Mouse (Mus musculus): ENCODE results near the gene Phip. TPM values are rescaled to one million over a fixed set of nuclear protein-coding genes. Genes with fewer than 3 reads are reported as not detected.
A peak's percentile ranks its signal among the peaks of the same experiment; 100 is the strongest.

Gene Phip
- polyA plus RNA-seq, 1 experiment = 5.4 TPM

GRCm38 (mm10) chr9:82854973-82855614 is 120.2 kb downstream of the Phip start:
- TF ChIP-seq POLR2A (IDR thresholded peaks at IDR 0.05; ENCODE audit: borderline replicate concordance, extremely low read depth, low read depth, low read length) = no peak
- no peak for TF ChIP-seq CTCF (IDR thresholded peaks at IDR 0.05; ENCODE audit: insufficient read depth, low read length)
- no peak for DNase-seq

DNA sequence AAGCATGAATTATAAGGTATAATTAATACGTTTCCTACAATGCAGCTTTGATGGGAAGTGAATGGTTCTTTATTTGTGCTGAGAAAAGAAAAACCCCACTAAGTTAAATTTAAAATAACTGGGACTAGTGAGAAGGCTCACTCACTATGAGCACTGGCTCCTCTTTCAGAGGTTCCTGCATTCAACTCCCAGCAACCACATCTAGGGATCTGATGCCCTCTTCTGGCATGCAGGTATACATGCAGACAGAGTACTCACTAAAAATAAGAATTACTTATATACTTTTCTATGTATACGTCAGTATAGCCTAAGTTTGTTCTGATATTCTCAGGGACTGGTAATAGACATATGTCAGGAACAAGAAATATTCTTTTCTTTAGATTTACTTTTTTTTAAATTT is 121.3 kb downstream of the Phip start:
- 53% methylated on average over 2 of the region's 2 CpGs for WGBS

More at GRCm38 (mm10) chr9:82854973-82855614, 120.2 kb downstream of the Phip start:
- H3K4me1 ChIP-seq (ENCODE audit: control insufficient read depth, insufficient read depth, low read length) = no peaks in the 10 kb centered on the region
- no peak overlapping the region for H3K4me3 ChIP-seq (replicated peaks; ENCODE audit: extremely low read depth, low read depth, low read length)
- 29% methylated on average over 3 of the region's 3 CpGs for WGBS

DNA sequence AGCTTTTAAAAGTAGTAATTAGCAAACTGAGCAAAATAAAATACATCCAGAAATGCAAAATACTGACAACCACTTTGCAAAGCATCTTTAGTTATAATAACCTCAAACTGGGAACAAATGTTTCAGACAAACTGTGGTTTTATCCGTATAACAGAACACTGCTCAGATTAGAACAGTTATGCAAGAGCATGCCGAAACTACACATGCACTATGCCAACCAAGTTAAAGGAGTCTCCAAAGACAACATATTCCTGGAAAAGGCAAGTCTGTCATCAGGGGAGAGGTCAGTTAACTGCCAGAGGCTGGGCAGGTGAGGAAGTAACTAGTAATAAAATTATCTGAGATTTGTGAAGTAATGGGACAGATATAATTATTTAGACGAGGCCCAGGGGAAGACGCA is 132.6 kb downstream of the Phip start:
- 79% methylated on average over 4 of the region's 4 CpGs for whole genome bisulfite sequencing
- no peaks in the 10 kb centered on the region for H3K4me1 ChIP-seq (ENCODE audit: control insufficient read depth, insufficient read depth, low read length)
- no peak for TF ChIP-seq POLR2A (IDR thresholded peaks at IDR 0.05; ENCODE audit: borderline replicate concordance, extremely low read depth, low read depth, low read length)
- TF ChIP-seq CTCF (IDR thresholded peaks at IDR 0.05; ENCODE audit: insufficient read depth, low read length) = no peak
- no peak overlapping the region for H3K4me3 ChIP-seq (replicated peaks; ENCODE audit: extremely low read depth, low read depth, low read length)
- DNase-seq = no peak

More for the DNA sequence above, 121.3 kb downstream of the Phip start:
- no peak for TF ChIP-seq CTCF (IDR thresholded peaks at IDR 0.05; ENCODE audit: insufficient read depth, low read length)
- no peak for TF ChIP-seq POLR2A (IDR thresholded peaks at IDR 0.05; ENCODE audit: borderline replicate concordance, extremely low read depth, low read depth, low read length)
- H3K4me3 ChIP-seq (replicated peaks; ENCODE audit: extremely low read depth, low read depth, low read length) = no peak overlapping the region
- no peaks in the 10 kb centered on the region for H3K4me1 ChIP-seq (ENCODE audit: control insufficient read depth, insufficient read depth, low read length)
- no peak for DNase-seq

DNA sequence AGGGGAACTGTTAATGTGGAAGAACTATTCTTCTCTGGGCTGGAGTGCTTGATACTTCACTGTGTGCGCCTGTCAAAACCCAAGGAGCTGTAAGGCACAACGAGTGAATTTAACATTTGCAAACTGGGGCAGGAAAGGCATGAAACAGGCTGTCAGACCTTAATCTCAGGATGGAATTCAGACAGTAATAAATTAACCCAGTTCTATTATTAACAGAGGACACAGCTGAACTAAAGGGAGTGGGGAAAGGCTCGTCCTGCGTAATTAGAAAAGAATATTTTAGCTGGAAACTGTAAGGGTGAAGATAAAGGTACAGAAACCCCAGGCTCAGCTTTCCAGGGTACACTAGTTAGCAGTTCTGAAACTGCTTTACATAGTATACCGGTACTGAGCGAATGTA is 139.4 kb downstream of the Phip start:
- no peak for DNase-seq
- WGBS = 73% methylated on average over 6 of the region's 6 CpGs
- TF ChIP-seq POLR2A (IDR thresholded peaks at IDR 0.05; ENCODE audit: borderline replicate concordance, extremely low read depth, low read depth, low read length) (no peak), CTCF (IDR thresholded peaks at IDR 0.05; ENCODE audit: insufficient read depth, low read length) (no peak)
- Histone ChIP-seq H3K4me3 (replicated peaks; ENCODE audit: extremely low read depth, low read depth, low read length) (no peak overlapping the region), H3K4me1 (ENCODE audit: control insufficient read depth, insufficient read depth, low read length) (no peaks in the 10 kb centered on the region)

GRCm38 (mm10) chr9:82831891-82832290 is 143.4 kb downstream of the Phip start:
- WGBS = 42% methylated on average over 4 of the region's 4 CpGs
- TF ChIP-seq POLR2A (IDR thresholded peaks at IDR 0.05; ENCODE audit: borderline replicate concordance, extremely low read depth, low read depth, low read length) = no peak
- no peak for TF ChIP-seq CTCF (IDR thresholded peaks at IDR 0.05; ENCODE audit: insufficient read depth, low read length)
- no peak for DNase-seq
- no peaks in the 10 kb centered on the region for H3K4me1 ChIP-seq (ENCODE audit: control insufficient read depth, insufficient read depth, low read length)
- no peak overlapping the region for H3K4me3 ChIP-seq (replicated peaks; ENCODE audit: extremely low read depth, low read depth, low read length)

DNA sequence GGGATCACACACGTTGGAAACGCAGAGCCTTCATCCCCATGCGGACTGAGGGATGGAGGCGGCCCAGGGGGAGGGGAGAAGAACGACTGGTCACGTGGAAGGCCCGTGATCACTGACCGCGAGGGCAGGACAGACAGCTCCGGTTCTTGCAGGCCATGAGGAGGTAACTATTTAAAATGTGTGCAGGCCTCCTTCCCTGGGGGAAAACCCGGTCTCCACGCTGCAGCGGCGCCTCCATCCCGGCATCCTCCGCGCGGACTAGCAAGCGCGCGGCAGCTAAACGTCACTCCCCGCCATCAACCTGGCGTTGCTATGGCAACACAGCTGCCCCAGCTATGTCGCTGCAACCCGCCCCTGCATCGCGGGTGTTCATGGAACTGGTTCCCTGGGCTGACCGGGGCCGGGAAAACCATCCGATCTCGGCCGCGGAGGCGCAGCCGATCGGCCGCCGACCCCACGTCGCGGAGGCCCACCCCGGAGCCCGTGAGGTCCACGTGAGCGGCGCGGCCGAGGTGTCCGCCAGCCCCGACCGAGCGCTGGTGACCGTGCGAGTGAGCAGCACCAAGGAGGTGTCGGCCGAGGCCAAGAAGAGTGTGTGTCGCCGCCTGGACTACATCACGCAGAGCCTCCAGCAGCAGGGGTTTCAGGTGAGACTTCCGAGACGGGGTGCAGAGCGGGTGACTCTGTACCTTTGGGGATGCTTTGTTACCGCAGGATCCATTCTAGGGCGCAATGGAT is 145.5 kb downstream of the Phip start:
- TF ChIP-seq CTCF (IDR thresholded peaks at IDR 0.05; ENCODE audit: insufficient read depth, low read length) (no peak), POLR2A (IDR thresholded peaks at IDR 0.05; ENCODE audit: borderline replicate concordance, extremely low read depth, low read depth, low read length) (peak; percentile 32; the same call in 1 of the 2 replicates)
- H3K4me1 ChIP-seq (ENCODE audit: control insufficient read depth, insufficient read depth, low read length) = no peaks in the 10 kb centered on the region
- DNase-seq = peak; percentile 76
- H3K4me3 ChIP-seq (replicated peaks; ENCODE audit: extremely low read depth, low read depth, low read length) = peak overlapping the region; percentile 81
- WGBS = under 1% methylated on average over 65 of the region's 65 CpGs

- no peak for DNase-seq
- WGBS = 14% methylated on average over 20 of the region's 20 CpGs
Observed at GRCm38 (mm10) chr9:82829007-82829689, 146.2 kb downstream of the Phip start, which contains the start of gene Irak1bp1. Gene Irak1bp1 (plus strand): TSS chr9:82829540.

DNA sequence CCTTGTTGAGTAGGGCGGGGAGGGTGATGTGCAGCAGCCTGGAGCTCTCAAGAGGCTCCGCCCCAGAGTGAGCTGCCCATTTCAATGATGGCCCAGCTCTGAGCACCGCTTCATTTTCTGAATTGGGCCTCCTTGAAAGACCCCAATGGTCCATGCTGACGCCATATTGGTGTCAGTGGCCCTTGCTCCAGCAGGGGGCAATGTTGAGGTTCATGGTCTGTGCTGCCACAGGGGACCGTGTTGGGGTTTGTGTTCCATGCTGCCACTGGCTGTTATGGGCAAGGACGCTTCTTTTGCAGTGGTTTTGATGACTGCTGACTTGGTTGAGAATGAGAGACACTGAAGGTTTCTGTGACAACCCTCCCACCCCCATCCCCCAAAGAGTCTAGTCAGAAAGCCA is 148.9 kb downstream of the Phip start:
- no peaks in the 10 kb centered on the region for H3K4me1 ChIP-seq (ENCODE audit: control insufficient read depth, insufficient read depth, low read length)
- H3K4me3 ChIP-seq (replicated peaks; ENCODE audit: extremely low read depth, low read depth, low read length) = no peak overlapping the region
- DNase-seq = no peak
- WGBS = 94% methylated on average over 6 of the region's 6 CpGs
- no peak for TF ChIP-seq POLR2A (IDR thresholded peaks at IDR 0.05; ENCODE audit: borderline replicate concordance, extremely low read depth, low read depth, low read length)
- no peak for TF ChIP-seq CTCF (IDR thresholded peaks at IDR 0.05; ENCODE audit: insufficient read depth, low read length)

More at GRCm38 (mm10) chr9:82829007-82829689, 146.2 kb downstream of the Phip start, which contains the start of gene Irak1bp1:
- TF ChIP-seq CTCF (IDR thresholded peaks at IDR 0.05; ENCODE audit: insufficient read depth, low read length) = no peak
- no peak for TF ChIP-seq POLR2A (IDR thresholded peaks at IDR 0.05; ENCODE audit: borderline replicate concordance, extremely low read depth, low read depth, low read length)
- Histone ChIP-seq H3K4me1 (ENCODE audit: control insufficient read depth, insufficient read depth, low read length) (no peaks in the 10 kb centered on the region), H3K4me3 (replicated peaks; ENCODE audit: extremely low read depth, low read depth, low read length) (peak within 1 kb of the TSS; percentile 81)

Other genes starting within 250 kb of the Phip start
- gene Irak1bp1, start 146.0 kb downstream of the Phip start, polyA plus RNA-seq (2012; rRNA removed) = 5.2 and 13.0 TPM in 2 replicates
- 6.2 and 8.9 TPM in 2 replicates for gene Hmgn3, start 171.2 kb upstream of the Phip start, polyA plus RNA-seq (2012; rRNA removed)